8 mouse cellular contexts compared by ENCODE assay signal in genomic region chr1:33813495-33813867, GRCm38 (mm10). TPM values are rescaled to one million over a fixed set of nuclear protein-coding genes. Genes with fewer than 3 reads are reported as not detected.
DNase-seq lines count a peak whose midpoint lies in the region; ATAC-seq and TF ChIP-seq lines count a peak whose summit lies in the region.

No protein-coding gene starts in this region.

- DNase-seq in cerebellum, adult 11-12 months: peak; percentile 18
- no peak for DNase-seq in cerebellum, adult 8-10 months
- no peak for DNase-seq in testis, postnatal 10 days (ENCODE audit: low spot score)
- DNase-seq in heart, postnatal 0 days (ENCODE audit: low spot score): no peak
- DNase-seq in adrenal gland, postnatal 4 days (ENCODE audit: low spot score in 2 of 2): no peak
- no peak for DNase-seq in ovary, postnatal 36 days (ENCODE audit: low spot score)

- ATAC-seq in heart, postnatal 0 days (ENCODE audit: insufficient read depth, low read depth): no peak
- ATAC-seq in megakaryocyte, adult 5-6 weeks (ENCODE audit: poor library complexity, severe bottlenecking): 0 out of 2 replicates have a peak, but pooled peaks have one; percentile 3

- no peaks in the 10 kb centered on the region for H3K27me3 ChIP-seq in testis, adult 2 months (ENCODE audit: control insufficient read depth, insufficient read depth, low read length)
- no peaks in the 10 kb centered on the region for H3K27me3 ChIP-seq in heart, postnatal 0 days (ENCODE audit: control insufficient read depth, insufficient read depth, low read length)

- no peaks in the 10 kb centered on the region for H3K9me3 ChIP-seq in heart, postnatal 0 days (replicated peaks; ENCODE audit: control insufficient read depth, low read length)

- peaks cover 3% of the 10 kb centered on the region for H3K36me3 ChIP-seq in testis, adult 2 months (ENCODE audit: control insufficient read depth, insufficient read depth, low read length)
- H3K36me3 ChIP-seq in heart, postnatal 0 days (replicated peaks; ENCODE audit: control insufficient read depth, insufficient read depth, low read length): peaks cover 26% of the 10 kb centered on the region

- 4% methylated on average over 11 of the region's 11 CpGs for WGBS in heart, postnatal 0 days

- no peak for TF ChIP-seq CTCF in testis, adult 2 months (IDR thresholded peaks at IDR 0.05; ENCODE audit: control insufficient read depth, insufficient read depth, insufficient replicate concordance, low read depth, low read length)
- TF ChIP-seq CTCF in heart, postnatal 0 days (IDR thresholded peaks at IDR 0.05; ENCODE audit: low read depth): no peak

- no peaks in the 10 kb centered on the region; the same call in 1 of the 2 replicates for H3K4me1 ChIP-seq in testis, adult 2 months (ENCODE audit: control insufficient read depth, insufficient read depth, low read length)
- peaks cover 14% of the 10 kb centered on the region for H3K4me1 ChIP-seq in heart, postnatal 0 days (ENCODE audit: control insufficient read depth, insufficient read depth)

- peak overlapping the region; percentile 90 for H3K4me2 ChIP-seq in heart, postnatal 0 days (ENCODE audit: low read depth, low read length)

- no peak for TF ChIP-seq EP300 in heart, postnatal 0 days (IDR thresholded peaks at IDR 0.05; ENCODE audit: low read depth)

- peak overlapping the region; percentile 96 for H3K4me3 ChIP-seq in testis, adult 2 months (ENCODE audit: control insufficient read depth, low read depth, low read length)
- H3K4me3 ChIP-seq in heart, postnatal 0 days (ENCODE audit: low read depth, low read length): peak overlapping the region; percentile 82

- TF ChIP-seq POLR2A in testis, adult 2 months (IDR thresholded peaks at IDR 0.05; ENCODE audit: control insufficient read depth, low read depth, low read length): no peak

- H3K27ac ChIP-seq in testis, adult 2 months (ENCODE audit: control insufficient read depth, insufficient read depth, low read depth, low read length): peak overlapping the region; percentile 92
- H3K27ac ChIP-seq in heart, postnatal 0 days (ENCODE audit: low read depth): peak overlapping the region; percentile 96

- H3K9ac ChIP-seq in heart, postnatal 0 days (replicated peaks; ENCODE audit: low read depth, low read length): peak overlapping the region; percentile 94

RNA-seq across cellular contexts. Expression of gene Zfp451, which starts 0.9 kb away (rescaled TPM):
- polyA plus RNA-seq in testis, adult 2 months (2012; rRNA removed): 120 and 152 TPM in 2 replicates
- 12.1 and 17.0 TPM in 2 replicates for total RNA-seq in heart, postnatal 0 days (2014; rRNA removed; ENCODE audit: low replicate concordance)
- 8.1 and 8.4 TPM in 2 replicates for polyA plus RNA-seq in heart, postnatal 0 days (2015; fragmentation: Nextera tagmentation; extraction: Ambion mirVana)
- total RNA-seq in megakaryocyte, adult 5-6 weeks (2015): 28.5 and 29.6 TPM in 2 replicates
- 15.4 and 16.1 TPM in 2 replicates for total RNA-seq in megakaryocyte, adult 5-6 weeks (2017)
- total RNA-seq in adrenal gland, postnatal 4 days (2021): 10 to 100 TPM; 45.7 to 46.4 TPM

RNA-seq across cellular contexts. Expression of gene Bag2, which starts 55.9 kb away (rescaled TPM):
- polyA plus RNA-seq in testis, adult 2 months (2012; rRNA removed): 10.5 and 11.4 TPM in 2 replicates
- total RNA-seq in heart, postnatal 0 days (2014; rRNA removed; ENCODE audit: low replicate concordance): 62.5 and 76.3 TPM in 2 replicates
- polyA plus RNA-seq in heart, postnatal 0 days (2015; fragmentation: Nextera tagmentation; extraction: Ambion mirVana): 67.0 and 77.9 TPM in 2 replicates
- total RNA-seq in megakaryocyte, adult 5-6 weeks (2015): 0.49 and 2.1 TPM in 2 replicates
- 1.2 and 1.3 TPM in 2 replicates for total RNA-seq in megakaryocyte, adult 5-6 weeks (2017)
- total RNA-seq in adrenal gland, postnatal 4 days (2021): 10 to 100 TPM; 22.3 to 25.7 TPM

Comparison
In these comparisons a context has a peak if more than half of its experiments do, and no peak if none do; other contexts are left out.
1. RNA of gene Bag2, which starts 55.9 kb away (total RNA-seq): 62.5 to 76.3 TPM in heart, postnatal 0 days and 22.3 to 25.7 TPM in adrenal gland, postnatal 4 days; 0.49 to 2.1 TPM in megakaryocyte, adult 5-6 weeks; every median in the first group is over 4 times any median in the second.